Mouse (Mus musculus) intestine, postnatal 0 days (tissue): ENCODE measurements around the gene Sik1. TPM values are rescaled to one million over a fixed set of nuclear protein-coding genes. Genes with fewer than 3 reads are reported as not detected.

Experiments used
- ATAC-seq: fragments of 200-750 bp; cut with Nextera tagmentation; 2 replicates; pipeline ENCODE4 v1.8.0; 2017; ENCODE audit warnings: mild to moderate bottlenecking, moderate TSS enrichment, moderate library complexity
- H3K27ac ChIP-seq: fragments of 300-500 bp; sonication (generic); 2 replicates; pipeline ENCODE4 v1.5.1; 2014; ENCODE audit warnings: mild to moderate bottlenecking, low read depth, low read length, moderate library complexity
- H3K27me3 ChIP-seq: fragments of 300-500 bp; sonication (generic); replicated peaks from 2 replicates; pipeline ENCODE4 v1.6.1; 2014; ENCODE audit warnings: low read length, mixed read lengths; ENCODE audit not compliant: control insufficient read depth, insufficient read depth
- H3K36me3 ChIP-seq: fragments of 300-500 bp; sonication (generic); 2 replicates; pipeline ENCODE4 v1.6.1; 2014; ENCODE audit warnings: mild to moderate bottlenecking, moderate library complexity; ENCODE audit not compliant: control insufficient read depth, insufficient read depth
- H3K4me1 ChIP-seq: fragments of 300-500 bp; sonication (generic); replicated peaks from 2 replicates; pipeline ENCODE4 v1.6.1; 2014; ENCODE audit warnings: antibody characterized with exemption, low read length, mixed read lengths; ENCODE audit not compliant: control insufficient read depth, insufficient read depth
- H3K4me2 ChIP-seq: fragments of 300-500 bp; sonication (generic); replicated peaks from 2 replicates; pipeline ENCODE4 v1.6.1; 2014; ENCODE audit warnings: low read depth, mild to moderate bottlenecking, moderate library complexity
- H3K4me3 ChIP-seq: fragments of 300-500 bp; sonication (generic); 2 replicates; pipeline ENCODE4 v1.5.1; 2014; ENCODE audit warnings: low read depth, low read length
- H3K9ac ChIP-seq: fragments of 300-500 bp; sonication (generic); 2 replicates; pipeline ENCODE4 v1.6.1; 2014; ENCODE audit warnings: mild to moderate bottlenecking, low read depth, low read length
- H3K9me3 ChIP-seq: fragments of 300-500 bp; sonication (generic); 2 replicates; pipeline ENCODE4 v1.6.1; 2016; ENCODE audit warnings: mixed run types; ENCODE audit not compliant: control insufficient read depth
- CTCF ChIP-seq: sonication (generic); IDR thresholded peaks from 2 replicates; pipeline ENCODE4 v1.5.1; 2016; ENCODE audit warnings: low read depth, mild to moderate bottlenecking, control low read depth, antibody characterized with exemption, moderate library complexity
- WGBS: fragments of 180-500 bp; shearing (Covaris S2); extraction: QIAGEN DNeasy Blood & Tissue Kit; methylation state at CpG from one replicate; pipeline ENCODE4 v1.1.7; 2014; 5-methylcytosine and 5-hydroxymethylcytosine counted together
- polyA plus RNA-seq: library from polyadenylated mRNA; unstranded; fragments of >200 nt; fragmentation: Nextera tagmentation; extraction: Ambion mirVana; gene quantifications from 2 replicates; pipeline ENCODE4 v1.2.1, GENCODE M21; 2015

Sik1 gene
- polyA plus RNA-seq, 1 experiment from 2014 or later: 2.9 TPM

GRCm38 (mm10) chr17:31860856-31861255 is 5.3 kb upstream of the Sik1 start:
- H3K4me1 ChIP-seq: no peaks in the 10 kb centered on the region
- WGBS: 89% methylated on average over 8 of the region's 8 CpGs
- no peak overlapping the region for H3K27ac ChIP-seq
- no peaks in the 10 kb centered on the region for H3K36me3 ChIP-seq
- no peaks in the 10 kb centered on the region for H3K9me3 ChIP-seq
- no peak for ATAC-seq
- no peaks in the 10 kb centered on the region for H3K27me3 ChIP-seq
- H3K9ac ChIP-seq: no peak overlapping the region
- no peak overlapping the region for H3K4me2 ChIP-seq
- no peak overlapping the region for H3K4me3 ChIP-seq
- TF ChIP-seq CTCF: no peak

GRCm38 (mm10) chr17:31859367-31859766 is 3.8 kb upstream of the Sik1 start:
- Histone ChIP-seq H3K9ac (no peak overlapping the region), H3K27ac (no peak overlapping the region), H3K4me1 (no peaks in the 10 kb centered on the region), H3K36me3 (no peaks in the 10 kb centered on the region), H3K4me3 (no peak overlapping the region), H3K9me3 (no peaks in the 10 kb centered on the region), H3K4me2 (no peak overlapping the region), H3K27me3 (no peaks in the 10 kb centered on the region)
- WGBS: 55% methylated on average over 2 of the region's 2 CpGs
- no peak for ATAC-seq
- TF ChIP-seq CTCF: no peak

DNA sequence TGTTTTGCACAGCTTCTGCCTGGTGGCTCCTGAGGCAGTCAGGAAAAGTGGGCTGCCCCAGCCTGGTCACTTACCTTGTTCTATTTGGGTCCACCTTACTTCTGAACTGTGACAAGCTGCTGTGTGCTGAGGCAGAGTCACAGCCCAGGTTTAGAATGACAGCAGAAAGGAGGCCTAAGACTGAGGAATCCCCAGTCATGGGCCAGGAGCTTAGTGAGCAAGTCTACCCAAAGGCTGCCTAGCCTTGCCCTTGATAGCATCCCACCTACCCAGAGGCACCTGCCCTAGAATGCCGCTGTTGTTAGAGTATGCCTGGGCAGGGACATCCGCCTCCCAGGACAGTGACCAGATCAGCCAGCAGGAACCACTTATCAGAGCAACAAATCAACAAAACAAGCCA is 3.2 kb upstream of the Sik1 start:
- Histone ChIP-seq H3K9ac (no peak overlapping the region), H3K27me3 (no peaks in the 10 kb centered on the region), H3K36me3 (no peaks in the 10 kb centered on the region), H3K9me3 (no peaks in the 10 kb centered on the region), H3K4me3 (no peak overlapping the region), H3K4me2 (no peak overlapping the region), H3K4me1 (no peaks in the 10 kb centered on the region), H3K27ac (no peak overlapping the region)
- TF ChIP-seq CTCF: no peak
- 81% methylated on average over 2 of the region's 2 CpGs for WGBS
- no peak for ATAC-seq

DNA sequence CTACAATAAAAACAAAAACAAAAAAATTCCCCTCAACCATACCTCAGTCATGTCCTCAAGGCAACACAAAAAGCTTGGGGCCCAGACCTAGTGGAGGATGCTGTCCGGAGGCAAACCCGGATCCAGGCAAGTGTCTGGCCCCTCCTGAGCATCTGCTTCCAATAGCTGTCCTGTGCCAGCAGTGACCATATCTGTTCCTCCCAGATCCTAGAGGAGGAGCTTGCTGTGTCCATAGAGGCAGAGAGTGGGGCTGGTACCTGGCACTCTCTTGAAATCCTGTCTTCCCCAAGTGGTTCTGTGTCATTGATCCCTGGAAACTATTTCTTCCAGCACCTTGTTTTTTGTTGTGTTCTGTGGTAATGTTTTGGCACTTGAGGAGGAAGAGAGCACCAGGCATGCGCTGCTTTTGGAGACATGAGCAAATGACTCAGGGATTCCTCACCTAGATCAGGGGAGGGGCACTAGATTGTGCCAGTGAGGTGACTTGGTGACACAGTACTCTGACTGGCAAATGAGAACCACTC is 2.4 kb upstream of the Sik1 start:
- Histone ChIP-seq H3K27ac (no peak overlapping the region; the same call in 1 of the 2 replicates), H3K36me3 (no peaks in the 10 kb centered on the region), H3K9ac (no peak overlapping the region), H3K27me3 (no peaks in the 10 kb centered on the region), H3K4me1 (peaks cover 2% of the 10 kb centered on the region; the same call in 1 of the 2 replicates), H3K4me2 (no peak overlapping the region), H3K9me3 (no peaks in the 10 kb centered on the region), H3K4me3 (no peak overlapping the region)
- no peak for ATAC-seq
- no peak for TF ChIP-seq CTCF
- WGBS: 97% methylated on average over 3 of the region's 3 CpGs

DNA sequence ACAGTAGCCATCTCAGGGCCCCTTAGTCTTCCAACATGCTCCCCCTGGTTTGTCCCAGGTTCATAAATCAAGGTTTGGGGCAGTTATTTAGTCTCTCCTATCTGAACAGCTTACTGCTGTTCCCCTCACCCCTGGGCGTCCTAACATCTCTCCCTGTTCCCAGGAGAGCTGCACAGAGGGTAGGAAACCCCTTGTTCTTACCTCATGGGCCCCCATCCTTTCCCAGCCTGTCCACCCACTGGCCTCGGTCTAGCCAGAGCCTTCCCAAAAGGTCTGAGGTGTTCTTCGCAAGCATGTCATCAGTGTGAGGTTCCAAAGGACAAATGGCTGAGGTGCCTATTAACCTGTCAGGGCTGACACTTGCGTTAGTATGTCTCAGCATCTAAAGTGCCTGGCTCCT is 1.6 kb upstream of the Sik1 start:
- no peaks in the 10 kb centered on the region for H3K9me3 ChIP-seq
- no peak overlapping the region for H3K4me3 ChIP-seq
- 0 out of 2 replicates have a peak overlapping the region, but pooled peaks have one; percentile 97 for H3K4me2 ChIP-seq
- H3K36me3 ChIP-seq: no peaks in the 10 kb centered on the region
- H3K9ac ChIP-seq: no peak overlapping the region
- no peaks in the 10 kb centered on the region for H3K27me3 ChIP-seq
- ATAC-seq: no peak
- WGBS: 91% methylated on average over 4 of the region's 4 CpGs
- peaks cover 5% of the 10 kb centered on the region; the same call in 1 of the 2 replicates for H3K4me1 ChIP-seq
- peak overlapping the region; percentile 83; the same call in 1 of the 2 replicates for H3K27ac ChIP-seq
- TF ChIP-seq CTCF: no peak

GRCm38 (mm10) chr17:31856519-31857160 is 1.0 kb upstream of the Sik1 start:
- 20% methylated on average over 17 of the region's 17 CpGs for WGBS
- H3K36me3 ChIP-seq: no peaks in the 10 kb centered on the region
- H3K27me3 ChIP-seq: no peaks in the 10 kb centered on the region
- H3K4me1 ChIP-seq: peaks cover 7% of the 10 kb centered on the region; the same call in 1 of the 2 replicates
- H3K27ac ChIP-seq: peak overlapping the region; percentile 83
- peak overlapping the region; percentile 35 for H3K4me3 ChIP-seq
- no peaks in the 10 kb centered on the region for H3K9me3 ChIP-seq
- H3K9ac ChIP-seq: no peak overlapping the region
- peak; percentile 64 for ATAC-seq
- peak; percentile 15; the same call in 1 of the 2 replicates for TF ChIP-seq CTCF
- H3K4me2 ChIP-seq: peak overlapping the region; percentile 97
